Mouse (Mus musculus): ENCODE results near the gene I0C0044D17Rik. TPM values are rescaled to one million over a fixed set of nuclear protein-coding genes. Genes with fewer than 3 reads are reported as not detected.
"Not testable (repeated sequence)": the region's sequence is repeated elsewhere in the genome, so short reads cannot be mapped to it uniquely, and the experiment has no call there.

Gene I0C0044D17Rik
- not detected in 2 replicates for polyA plus RNA-seq (2015; fragmentation: Nextera tagmentation; extraction: Ambion mirVana)

GRCm38 (mm10) chr4:98823740-98824139, at the start of gene I0C0044D17Rik:
I0C0044D17Rik (minus strand) TSS chr4:98823840.
- H3K9me3 ChIP-seq (ENCODE audit: low read length); H3K27me3 ChIP-seq (replicated peaks; ENCODE audit: insufficient read depth, low read length); H3K27ac ChIP-seq (ENCODE audit: low read length); H3K4me1 ChIP-seq (ENCODE audit: insufficient read depth, low read depth, low read length); DNase-seq (ENCODE audit: low spot score); H3K9ac ChIP-seq (replicated peaks; ENCODE audit: low read depth); ATAC-seq; H3K4me3 ChIP-seq (ENCODE audit: low read depth, low read length); H3K36me3 ChIP-seq (ENCODE audit: insufficient read depth, low read length); H3K4me2 ChIP-seq (replicated peaks; ENCODE audit: low read depth, low read length): not testable (repeated sequence)
- WGBS, result 100% methylated on average over 1 of the region's 1 CpGs

DNA sequence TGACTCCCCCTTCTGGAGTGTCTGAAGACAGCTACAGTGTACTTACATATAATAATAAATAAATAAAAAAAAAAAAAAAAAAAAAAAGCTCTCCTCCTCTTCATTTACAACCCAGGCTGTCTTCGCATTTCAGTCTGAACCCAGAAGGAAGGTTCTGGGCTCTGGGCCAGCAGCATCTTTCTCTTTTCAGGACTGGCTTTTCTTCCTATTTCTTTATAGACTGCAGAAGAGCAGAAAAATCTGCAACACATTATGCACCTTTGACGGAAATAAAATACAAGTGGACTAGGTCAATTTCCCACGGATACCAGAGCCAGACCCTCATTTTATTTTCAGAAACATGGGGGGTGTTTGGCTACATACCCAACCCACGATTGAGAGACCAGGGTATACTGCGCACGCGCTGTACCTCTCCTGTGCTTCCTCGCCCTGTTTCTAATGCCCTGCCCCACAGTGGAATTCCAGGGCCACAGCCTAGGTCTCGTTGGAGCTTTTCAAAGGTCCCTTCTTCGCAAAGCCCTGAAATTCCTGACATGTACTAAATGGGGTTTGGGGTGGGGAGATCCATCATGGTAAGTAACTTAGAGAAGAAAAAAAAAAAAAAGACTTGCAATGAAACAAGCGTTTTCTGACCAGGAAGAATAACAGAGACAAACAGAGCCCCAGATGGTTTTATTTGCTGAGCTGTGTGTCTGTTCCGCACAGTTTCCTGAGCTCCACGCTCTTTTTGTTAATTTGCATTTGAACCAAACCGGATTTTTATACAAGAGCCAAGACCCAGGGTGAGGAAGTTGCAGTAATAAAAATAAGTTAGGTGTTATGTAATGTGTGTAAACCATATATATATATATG, 42.0 kb upstream of the I0C0044D17Rik start:
- Histone ChIP-seq H3K4me1 (ENCODE audit: insufficient read depth, low read depth, low read length) (no peaks in the 10 kb centered on the region), H3K36me3 (ENCODE audit: insufficient read depth, low read length) (no peaks in the 10 kb centered on the region), H3K27me3 (replicated peaks; ENCODE audit: insufficient read depth, low read length) (no peaks in the 10 kb centered on the region), H3K4me2 (replicated peaks; ENCODE audit: low read depth, low read length) (no peak overlapping the region), H3K9me3 (ENCODE audit: low read length) (no peaks in the 10 kb centered on the region), H3K27ac (ENCODE audit: low read length) (no peak overlapping the region), H3K9ac (replicated peaks; ENCODE audit: low read depth) (no peak overlapping the region), H3K4me3 (ENCODE audit: low read depth, low read length) (no peak overlapping the region)
- ATAC-seq, result no peak
- 62% methylated on average over 14 of the region's 14 CpGs for WGBS
- DNase-seq (ENCODE audit: low spot score), result no peak
- TF ChIP-seq CTCF (IDR thresholded peaks at IDR 0.05), result no peak
- no peak for TF ChIP-seq EP300 (IDR thresholded peaks at IDR 0.05)

- Histone ChIP-seq H3K27me3 (replicated peaks; ENCODE audit: insufficient read depth, low read length) (no peaks in the 10 kb centered on the region), H3K4me1 (ENCODE audit: insufficient read depth, low read depth, low read length) (no peaks in the 10 kb centered on the region), H3K36me3 (ENCODE audit: insufficient read depth, low read length) (no peaks in the 10 kb centered on the region), H3K9me3 (ENCODE audit: low read length) (no peaks in the 10 kb centered on the region), H3K4me3 (ENCODE audit: low read depth, low read length) (no peak overlapping the region), H3K9ac (replicated peaks; ENCODE audit: low read depth) (no peak overlapping the region), H3K27ac (ENCODE audit: low read length) (no peak overlapping the region), H3K4me2 (replicated peaks; ENCODE audit: low read depth, low read length) (no peak overlapping the region)
- WGBS, result 79% methylated on average over 3 of the region's 3 CpGs
- DNase-seq (ENCODE audit: low spot score) (no peak), ATAC-seq (no peak)
- TF ChIP-seq EP300 (IDR thresholded peaks at IDR 0.05), result no peak
- no peak for TF ChIP-seq CTCF (IDR thresholded peaks at IDR 0.05)
Observed at GRCm38 (mm10) chr4:98864546-98864945, 40.9 kb upstream of the I0C0044D17Rik start.

GRCm38 (mm10) chr4:98864094-98864493, 40.5 kb upstream of the I0C0044D17Rik start:
- H3K4me1 ChIP-seq (ENCODE audit: insufficient read depth, low read depth, low read length), result no peaks in the 10 kb centered on the region
- DNase-seq (ENCODE audit: low spot score) (no peak), ATAC-seq (no peak)
- no peaks in the 10 kb centered on the region for H3K9me3 ChIP-seq (ENCODE audit: low read length)
- no peaks in the 10 kb centered on the region for H3K27me3 ChIP-seq (replicated peaks; ENCODE audit: insufficient read depth, low read length)
- no peak overlapping the region for H3K27ac ChIP-seq (ENCODE audit: low read length)
- H3K9ac ChIP-seq (replicated peaks; ENCODE audit: low read depth), result no peak overlapping the region
- no peak for TF ChIP-seq EP300 (IDR thresholded peaks at IDR 0.05)
- TF ChIP-seq CTCF (IDR thresholded peaks at IDR 0.05), result no peak
- H3K36me3 ChIP-seq (ENCODE audit: insufficient read depth, low read length), result no peaks in the 10 kb centered on the region
- no peak overlapping the region for H3K4me2 ChIP-seq (replicated peaks; ENCODE audit: low read depth, low read length)
- WGBS, result 30% methylated on average over 1 of the region's 2 CpGs
- no peak overlapping the region for H3K4me3 ChIP-seq (ENCODE audit: low read depth, low read length)

DNA sequence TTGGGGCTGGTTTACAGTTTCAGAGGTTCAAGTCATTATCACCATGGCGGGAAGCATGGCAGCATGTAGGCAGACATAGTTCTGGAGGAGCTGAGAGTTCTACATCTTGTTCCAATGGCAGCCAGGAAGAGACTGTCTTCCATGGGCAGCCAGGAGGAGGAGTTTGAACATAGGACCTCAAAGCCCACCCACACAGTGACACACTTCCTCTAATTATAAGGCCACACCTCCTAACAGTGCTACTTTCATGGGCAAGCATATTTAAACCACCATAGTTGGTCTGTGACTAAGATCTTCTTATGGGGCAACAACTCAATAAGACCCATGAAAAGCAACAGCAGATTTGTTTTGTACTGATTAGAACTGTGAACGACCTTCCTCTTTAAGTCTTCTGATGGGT, 39.8 kb upstream of the I0C0044D17Rik start:
- 91% methylated on average over 2 of the region's 2 CpGs for WGBS

DNA sequence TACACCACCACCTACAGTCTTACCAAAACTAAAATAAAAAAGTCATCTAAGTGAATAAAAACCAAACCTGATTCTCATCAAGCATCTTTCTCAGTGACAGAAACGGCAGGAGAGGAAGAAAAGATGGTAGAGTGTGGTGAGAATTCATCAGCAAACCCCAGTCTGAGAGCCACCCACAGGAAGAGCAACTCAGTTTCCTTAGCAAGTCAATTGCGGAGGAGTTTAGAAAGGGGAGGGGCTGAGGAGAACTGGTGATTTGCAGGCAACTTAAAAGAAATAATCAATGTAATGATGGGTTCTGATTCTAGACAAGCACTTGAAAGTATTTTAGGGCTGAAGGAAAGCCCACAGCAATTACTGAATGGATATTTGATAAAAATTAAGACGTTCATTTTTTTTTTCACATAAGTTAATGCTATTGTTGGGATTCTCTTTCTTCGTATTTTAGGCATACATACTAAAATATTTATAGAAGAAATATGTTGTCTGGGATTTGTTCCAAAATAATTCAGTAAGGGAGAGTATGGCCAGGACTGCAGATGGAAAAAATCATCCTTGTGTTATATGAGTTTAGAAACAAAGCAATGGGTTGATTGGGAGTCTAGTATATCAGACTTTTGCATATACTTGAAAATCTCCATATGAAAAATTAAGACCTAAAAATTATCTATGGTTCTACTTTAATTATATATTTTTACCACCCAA, 34.7 kb upstream of the I0C0044D17Rik start:
- no peak overlapping the region for H3K4me2 ChIP-seq (replicated peaks; ENCODE audit: low read depth, low read length)

More for the DNA sequence above, 39.8 kb upstream of the I0C0044D17Rik start:
- no peak overlapping the region for H3K27ac ChIP-seq (ENCODE audit: low read length)
- H3K9me3 ChIP-seq (ENCODE audit: low read length), result no peaks in the 10 kb centered on the region
- no peaks in the 10 kb centered on the region for H3K4me1 ChIP-seq (ENCODE audit: insufficient read depth, low read depth, low read length)
- TF ChIP-seq EP300 (IDR thresholded peaks at IDR 0.05) (no peak), CTCF (IDR thresholded peaks at IDR 0.05) (no peak)
- H3K9ac ChIP-seq (replicated peaks; ENCODE audit: low read depth), result no peak overlapping the region
- no peak for ATAC-seq
- H3K4me2 ChIP-seq (replicated peaks; ENCODE audit: low read depth, low read length), result no peak overlapping the region
- H3K36me3 ChIP-seq (ENCODE audit: insufficient read depth, low read length), result no peaks in the 10 kb centered on the region
- DNase-seq (ENCODE audit: low spot score), result no peak
- no peaks in the 10 kb centered on the region for H3K27me3 ChIP-seq (replicated peaks; ENCODE audit: insufficient read depth, low read length)
- H3K4me3 ChIP-seq (ENCODE audit: low read depth, low read length), result no peak overlapping the region

More for the DNA sequence above, 34.7 kb upstream of the I0C0044D17Rik start:
- DNase-seq (ENCODE audit: low spot score), result no peak
- Histone ChIP-seq H3K4me3 (ENCODE audit: low read depth, low read length) (no peak overlapping the region), H3K36me3 (ENCODE audit: insufficient read depth, low read length) (no peaks in the 10 kb centered on the region), H3K27me3 (replicated peaks; ENCODE audit: insufficient read depth, low read length) (no peaks in the 10 kb centered on the region), H3K9me3 (ENCODE audit: low read length) (no peaks in the 10 kb centered on the region), H3K4me1 (ENCODE audit: insufficient read depth, low read depth, low read length) (no peaks in the 10 kb centered on the region), H3K27ac (ENCODE audit: low read length) (no peak overlapping the region), H3K9ac (replicated peaks; ENCODE audit: low read depth) (no peak overlapping the region)
- TF ChIP-seq CTCF (IDR thresholded peaks at IDR 0.05) (no peak), EP300 (IDR thresholded peaks at IDR 0.05) (no peak)
- ATAC-seq, result no peak
- 48% methylated on average over 4 of the region's 4 CpGs for WGBS
